Mouse (Mus musculus): ENCODE data around the gene St6galnac5. TPM values are rescaled to one million over a fixed set of nuclear protein-coding genes. Genes with fewer than 3 reads are reported as not detected.

Gene St6galnac5
- total and polyA plus RNA-seq, 2 experiments, result not detected

DNA sequence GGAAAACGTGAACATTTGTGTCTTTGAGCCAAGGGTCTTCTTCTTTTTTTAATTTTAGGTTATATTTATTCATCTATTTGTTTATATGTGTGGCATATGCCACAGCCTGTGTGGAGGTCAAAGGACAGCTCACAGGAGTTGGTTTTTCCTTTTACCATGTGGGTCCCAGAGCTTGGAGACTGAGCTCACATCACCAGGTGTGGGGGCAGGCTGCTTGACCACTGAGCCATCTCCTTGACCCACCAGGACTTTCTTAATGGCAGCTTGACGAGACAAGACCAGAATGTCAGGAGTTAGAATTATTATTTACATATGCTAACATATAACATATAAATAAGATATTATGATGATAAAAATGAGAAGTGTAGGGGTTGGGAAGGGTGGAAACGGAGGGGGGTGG, 85.9 kb downstream of the St6galnac5 start:
- no peak for DNase-seq (ENCODE audit: extremely low read depth, low read depth, low spot score)
- Histone ChIP-seq H3K9ac (ENCODE audit: low read depth, low read length) (no peak overlapping the region), H3K79me2 (ENCODE audit: control insufficient read depth, insufficient read depth, low read length) (no peaks in the 10 kb centered on the region), H3K27ac (replicated peaks; ENCODE audit: insufficient read depth, low read depth, low read length) (no peak overlapping the region), H3K4me1 (ENCODE audit: control insufficient read depth, insufficient read depth, low read length) (no peaks in the 10 kb centered on the region), H3K36me3 (ENCODE audit: control insufficient read depth, insufficient read depth, low read length) (no peaks in the 10 kb centered on the region), H3K27me3 (ENCODE audit: control insufficient read depth, insufficient read depth, low read length) (no peaks in the 10 kb centered on the region), H3K4me3 (ENCODE audit: insufficient read depth, low read depth, low read length) (no peak overlapping the region)
- no peak for TF ChIP-seq CTCF (IDR thresholded peaks at IDR 0.05; ENCODE audit: low read depth, low read length)
- no peak for TF ChIP-seq POLR2A (IDR thresholded peaks at IDR 0.05; ENCODE audit: extremely low read depth, insufficient read depth, low read length)
- 71% methylated on average over 3 of the region's 3 CpGs for WGBS

DNA sequence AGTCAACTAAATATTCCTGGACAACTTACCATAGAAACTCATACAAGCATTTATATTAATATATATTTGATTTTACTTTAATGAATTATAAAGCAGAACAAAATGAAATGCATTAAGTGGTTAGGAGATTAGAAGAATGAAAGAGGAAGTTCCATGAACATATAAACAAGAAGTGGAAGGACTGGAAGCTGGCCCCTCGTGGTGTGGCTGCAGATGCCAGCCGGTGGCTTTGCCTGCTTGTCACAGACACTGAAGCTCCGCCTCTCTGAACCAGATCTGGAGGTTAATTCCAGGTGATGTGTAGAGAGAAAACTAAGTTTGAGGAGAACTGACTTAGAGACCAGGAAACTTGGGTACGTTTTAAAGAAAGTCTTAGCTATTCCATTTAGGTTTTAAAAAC, 87.1 kb downstream of the St6galnac5 start:
- WGBS, result 54% methylated on average over 4 of the region's 4 CpGs

DNA sequence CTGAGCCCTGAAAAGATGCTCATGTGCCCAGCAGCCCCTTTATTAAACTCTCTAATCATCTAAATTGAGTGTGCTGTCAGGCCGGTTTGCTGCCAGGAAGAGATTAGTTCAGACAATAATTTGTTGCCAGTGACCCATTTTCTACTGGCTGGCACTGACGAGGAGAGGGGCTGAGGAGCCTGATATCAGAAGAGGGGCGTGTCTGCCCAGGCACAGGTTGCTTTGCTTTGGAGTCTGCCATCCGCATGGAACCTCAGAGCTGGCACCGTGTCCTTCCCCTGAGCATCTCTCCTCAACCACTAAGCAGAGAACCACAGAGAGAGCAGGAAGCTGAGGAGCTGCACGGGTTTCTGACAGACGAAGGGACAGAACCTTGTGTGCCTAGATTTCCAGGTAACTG, 93.9 kb downstream of the St6galnac5 start:
- Histone ChIP-seq H3K27me3 (ENCODE audit: control insufficient read depth, insufficient read depth, low read length) (no peaks in the 10 kb centered on the region), H3K9ac (ENCODE audit: low read depth, low read length) (no peak overlapping the region), H3K27ac (replicated peaks; ENCODE audit: insufficient read depth, low read depth, low read length) (no peak overlapping the region), H3K79me2 (ENCODE audit: control insufficient read depth, insufficient read depth, low read length) (no peaks in the 10 kb centered on the region), H3K36me3 (ENCODE audit: control insufficient read depth, insufficient read depth, low read length) (no peaks in the 10 kb centered on the region), H3K4me1 (ENCODE audit: control insufficient read depth, insufficient read depth, low read length) (no peaks in the 10 kb centered on the region; the same call in 1 of the 2 replicates), H3K4me3 (ENCODE audit: insufficient read depth, low read depth, low read length) (no peak overlapping the region)
- WGBS, result 69% methylated on average over 7 of the region's 7 CpGs
- TF ChIP-seq POLR2A (IDR thresholded peaks at IDR 0.05; ENCODE audit: extremely low read depth, insufficient read depth, low read length) (no peak), CTCF (IDR thresholded peaks at IDR 0.05; ENCODE audit: low read depth, low read length) (no peak)
- no peak for DNase-seq (ENCODE audit: extremely low read depth, low read depth, low spot score)

More for the DNA sequence above, 87.1 kb downstream of the St6galnac5 start:
- no peak for DNase-seq (ENCODE audit: extremely low read depth, low read depth, low spot score)
- Histone ChIP-seq H3K27me3 (ENCODE audit: control insufficient read depth, insufficient read depth, low read length) (no peaks in the 10 kb centered on the region), H3K4me3 (ENCODE audit: insufficient read depth, low read depth, low read length) (no peak overlapping the region), H3K9ac (ENCODE audit: low read depth, low read length) (no peak overlapping the region), H3K36me3 (ENCODE audit: control insufficient read depth, insufficient read depth, low read length) (no peaks in the 10 kb centered on the region), H3K27ac (replicated peaks; ENCODE audit: insufficient read depth, low read depth, low read length) (no peak overlapping the region), H3K79me2 (ENCODE audit: control insufficient read depth, insufficient read depth, low read length) (no peaks in the 10 kb centered on the region), H3K4me1 (ENCODE audit: control insufficient read depth, insufficient read depth, low read length) (no peaks in the 10 kb centered on the region)
- no peak for TF ChIP-seq POLR2A (IDR thresholded peaks at IDR 0.05; ENCODE audit: extremely low read depth, insufficient read depth, low read length)
- TF ChIP-seq CTCF (IDR thresholded peaks at IDR 0.05; ENCODE audit: low read depth, low read length), result no peak

DNA sequence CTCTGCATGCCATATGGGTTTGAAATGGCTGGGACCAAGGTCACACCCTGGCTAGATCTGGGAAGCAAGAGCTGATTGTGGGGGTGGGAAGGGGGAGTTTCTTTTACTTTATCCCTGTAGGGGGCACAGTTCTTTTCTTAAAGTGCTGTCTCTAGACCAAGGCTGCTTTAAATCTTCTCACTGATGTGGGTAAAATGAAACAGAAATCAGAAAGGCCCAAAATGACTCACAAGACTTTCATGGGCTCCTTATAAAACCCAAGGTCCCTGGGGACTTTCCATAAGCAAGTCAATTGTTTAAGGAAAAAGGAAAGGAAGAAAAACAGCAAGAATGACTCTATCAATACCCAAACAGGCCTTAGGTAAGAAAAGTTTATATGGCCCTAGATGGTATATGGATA, 95.3 kb downstream of the St6galnac5 start:
- no peak overlapping the region for H3K27ac ChIP-seq (replicated peaks; ENCODE audit: insufficient read depth, low read depth, low read length)
- DNase-seq (ENCODE audit: extremely low read depth, low read depth, low spot score), result no peak
- TF ChIP-seq CTCF (IDR thresholded peaks at IDR 0.05; ENCODE audit: low read depth, low read length) (no peak), POLR2A (IDR thresholded peaks at IDR 0.05; ENCODE audit: extremely low read depth, insufficient read depth, low read length) (no peak)
- no peaks in the 10 kb centered on the region for H3K79me2 ChIP-seq (ENCODE audit: control insufficient read depth, insufficient read depth, low read length)
- no peak overlapping the region for H3K4me3 ChIP-seq (ENCODE audit: insufficient read depth, low read depth, low read length)
- no peaks in the 10 kb centered on the region; the same call in 1 of the 2 replicates for H3K4me1 ChIP-seq (ENCODE audit: control insufficient read depth, insufficient read depth, low read length)
- no peak overlapping the region for H3K9ac ChIP-seq (ENCODE audit: low read depth, low read length)
- H3K27me3 ChIP-seq (ENCODE audit: control insufficient read depth, insufficient read depth, low read length), result no peaks in the 10 kb centered on the region
- H3K36me3 ChIP-seq (ENCODE audit: control insufficient read depth, insufficient read depth, low read length), result no peaks in the 10 kb centered on the region

DNA sequence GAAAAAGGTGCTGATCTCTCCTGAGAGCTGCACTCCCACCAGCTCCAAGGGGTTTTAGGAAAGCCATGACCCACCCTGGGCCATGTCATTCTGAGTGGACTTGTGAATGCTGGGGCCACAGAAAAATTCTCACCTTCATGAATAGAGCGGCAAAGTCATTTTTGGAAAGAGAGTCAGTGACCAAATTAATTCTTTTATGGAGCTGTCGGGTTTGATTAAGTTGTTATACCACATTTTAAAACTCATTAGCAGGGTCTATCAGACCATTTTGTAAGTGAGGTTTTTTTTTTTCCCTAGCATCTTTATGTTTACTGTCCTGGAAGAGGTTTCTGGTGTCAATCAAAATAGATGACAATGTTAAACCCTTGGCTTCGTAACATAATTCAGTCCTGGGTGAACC, 98.5 kb downstream of the St6galnac5 start:
- no peak overlapping the region for H3K4me3 ChIP-seq (ENCODE audit: insufficient read depth, low read depth, low read length)
- WGBS, result 90% methylated on average over 3 of the region's 3 CpGs
- H3K9ac ChIP-seq (ENCODE audit: low read depth, low read length), result no peak overlapping the region
- no peaks in the 10 kb centered on the region for H3K36me3 ChIP-seq (ENCODE audit: control insufficient read depth, insufficient read depth, low read length)
- no peaks in the 10 kb centered on the region for H3K79me2 ChIP-seq (ENCODE audit: control insufficient read depth, insufficient read depth, low read length)
- H3K4me1 ChIP-seq (ENCODE audit: control insufficient read depth, insufficient read depth, low read length), result no peaks in the 10 kb centered on the region; the same call in 1 of the 2 replicates
- no peak for DNase-seq (ENCODE audit: extremely low read depth, low read depth, low spot score)
- no peak overlapping the region for H3K27ac ChIP-seq (replicated peaks; ENCODE audit: insufficient read depth, low read depth, low read length)
- TF ChIP-seq POLR2A (IDR thresholded peaks at IDR 0.05; ENCODE audit: extremely low read depth, insufficient read depth, low read length), result no peak
- TF ChIP-seq CTCF (IDR thresholded peaks at IDR 0.05; ENCODE audit: low read depth, low read length), result no peak
- H3K27me3 ChIP-seq (ENCODE audit: control insufficient read depth, insufficient read depth, low read length), result no peaks in the 10 kb centered on the region

DNA sequence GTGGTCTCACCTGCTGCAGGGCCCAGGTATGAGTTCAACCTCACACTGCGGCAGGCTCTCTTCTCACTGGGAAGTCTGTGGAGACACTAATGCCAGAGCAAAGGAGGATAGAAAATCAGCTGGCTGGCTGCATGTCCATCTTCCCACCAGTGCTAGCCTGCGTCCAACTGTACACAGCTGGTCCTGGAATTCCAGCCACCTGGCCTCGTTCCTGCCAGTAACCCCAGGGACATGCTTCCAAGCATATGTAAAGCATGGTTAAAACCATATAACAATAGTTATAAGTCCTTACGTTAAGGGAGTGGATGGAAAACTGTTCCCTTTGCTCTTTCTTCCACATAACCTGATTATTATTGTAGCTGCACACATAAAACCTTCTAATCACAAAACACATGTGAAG, 100.3 kb downstream of the St6galnac5 start:
- H3K9ac ChIP-seq (ENCODE audit: low read depth, low read length), result no peak overlapping the region
- no peaks in the 10 kb centered on the region for H3K79me2 ChIP-seq (ENCODE audit: control insufficient read depth, insufficient read depth, low read length)
- no peaks in the 10 kb centered on the region for H3K36me3 ChIP-seq (ENCODE audit: control insufficient read depth, insufficient read depth, low read length)
- 84% methylated on average over 4 of the region's 4 CpGs for WGBS
- no peaks in the 10 kb centered on the region for H3K27me3 ChIP-seq (ENCODE audit: control insufficient read depth, insufficient read depth, low read length)
- H3K4me1 ChIP-seq (ENCODE audit: control insufficient read depth, insufficient read depth, low read length), result no peaks in the 10 kb centered on the region
- no peak overlapping the region for H3K27ac ChIP-seq (replicated peaks; ENCODE audit: insufficient read depth, low read depth, low read length)
- TF ChIP-seq CTCF (IDR thresholded peaks at IDR 0.05; ENCODE audit: low read depth, low read length) (no peak), POLR2A (IDR thresholded peaks at IDR 0.05; ENCODE audit: extremely low read depth, insufficient read depth, low read length) (no peak)
- no peak overlapping the region for H3K4me3 ChIP-seq (ENCODE audit: insufficient read depth, low read depth, low read length)
- no peak for DNase-seq (ENCODE audit: extremely low read depth, low read depth, low spot score)

Data from liver, adult 2 months (tissue).